Mouse (Mus musculus) heart, embryonic 14.5 days (tissue): Measurements from ENCODE around the gene Cbr3. TPM values are rescaled to one million over a fixed set of nuclear protein-coding genes. Genes with fewer than 3 reads are reported as not detected.
"Not testable (repeated sequence)": the region's sequence is repeated elsewhere in the genome, so short reads cannot be mapped to it uniquely, and the experiment has no call there.

Experiments used
- ATAC-seq: fragments of 200-750 bp; cut with Nextera tagmentation; 2 replicates; pipeline ENCODE4 v1.8.0; 2017; ENCODE audit warnings: low read depth, moderate TSS enrichment; ENCODE audit not compliant: insufficient number of reproducible peaks, insufficient read depth, low FRiP score
- H3K27ac ChIP-seq, 2 experiments: fragments of 200-500 bp in 1 of 2; fragments of 300-500 bp in 1 of 2; sonication (generic) in 1 of 2; replicated peaks in 1 of 2; 2 replicates each; pipeline ENCODE4 v1.5.1; 2012 to 2014; ENCODE audit warnings: low read depth in 2 of 2, low read length in 2 of 2, control low read depth in 1 of 2, mild to moderate bottlenecking in 1 of 2, mixed read lengths in 1 of 2; ENCODE audit not compliant: control insufficient read depth in 1 of 2, insufficient read depth in 1 of 2
- H3K27me3 ChIP-seq: fragments of 300-500 bp; sonication (generic); 2 replicates; pipeline ENCODE4 v1.6.1; 2014; ENCODE audit warnings: mild to moderate bottlenecking, low read length, control low read depth; ENCODE audit not compliant: control insufficient read depth, insufficient read depth
- H3K36me3 ChIP-seq: fragments of 300-500 bp; sonication (generic); 2 replicates; pipeline ENCODE4 v1.6.1; 2014; ENCODE audit warnings: mild to moderate bottlenecking, control low read depth, low read length, mixed read lengths; ENCODE audit not compliant: control insufficient read depth, insufficient read depth
- H3K4me1 ChIP-seq, 2 experiments: fragments of 200-500 bp in 1 of 2; fragments of 300-500 bp in 1 of 2; sonication (generic) in 1 of 2; 2 replicates each; pipeline ENCODE4 v1.6.1; 2012 to 2014; ENCODE audit warnings: low read length in 2 of 2, control low read depth in 1 of 2, mixed read lengths in 1 of 2; ENCODE audit not compliant: control insufficient read depth in 2 of 2, insufficient read depth in 2 of 2
- H3K4me2 ChIP-seq: fragments of 300-500 bp; sonication (generic); 2 replicates; pipeline ENCODE4 v1.6.1; 2014; ENCODE audit warnings: mild to moderate bottlenecking, low read length
- H3K4me3 ChIP-seq, 2 experiments: fragments of 200-500 bp in 1 of 2; fragments of 300-500 bp in 1 of 2; sonication (generic) in 1 of 2; 2 replicates each; pipeline ENCODE4 v1.5.1; 2012 to 2014; ENCODE audit warnings: low read length in 2 of 2, mild to moderate bottlenecking in 2 of 2, control low read depth in 1 of 2, low read depth in 1 of 2, moderate library complexity in 1 of 2; ENCODE audit not compliant: control insufficient read depth in 1 of 2, insufficient read depth in 1 of 2
- H3K9ac ChIP-seq: fragments of 300-500 bp; sonication (generic); 2 replicates; pipeline ENCODE4 v1.6.1; 2014; ENCODE audit warnings: mild to moderate bottlenecking, low read length
- H3K9me3 ChIP-seq: fragments of 300-500 bp; sonication (generic); 2 replicates; pipeline ENCODE4 v1.6.1; 2016; ENCODE audit warnings: low read length, control low read depth; ENCODE audit not compliant: control insufficient read depth
- WGBS: fragments of 180-500 bp; shearing (Covaris S2); extraction: QIAGEN DNeasy Blood & Tissue Kit; methylation state at CpG from one replicate; pipeline ENCODE4 v1.1.7; 2014; 5-methylcytosine and 5-hydroxymethylcytosine counted together
- polyA plus RNA-seq: library from polyadenylated mRNA; unstranded; fragments of >200 nt; fragmentation: Nextera tagmentation; extraction: Ambion mirVana; gene quantifications from 2 replicates; pipeline ENCODE4 v1.2.1, GENCODE M21; 2014

Cbr3 gene
- polyA plus RNA-seq, 1 experiment from 2014 or later, result 0.77 TPM

DNA sequence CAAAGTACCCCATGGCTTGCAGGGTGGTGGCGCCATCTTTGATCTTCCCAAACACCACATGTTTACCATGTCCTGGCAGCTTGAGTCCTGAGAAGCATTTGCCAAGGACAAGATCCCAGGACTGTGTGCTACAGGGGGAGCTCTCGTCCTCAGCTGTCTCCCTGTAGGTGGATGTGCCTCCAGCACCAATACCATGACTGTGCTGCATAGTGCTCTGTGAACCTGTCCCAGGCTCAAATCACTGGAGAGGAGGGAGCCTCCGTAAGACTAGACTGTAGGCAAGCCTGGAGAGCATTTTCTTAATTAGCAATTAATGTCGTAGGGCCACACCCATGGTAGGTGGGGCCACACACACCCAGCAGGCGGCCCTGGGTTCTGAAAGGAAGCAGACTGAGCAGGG, 6.6 kb upstream of the Cbr3 start:
- H3K4me3 ChIP-seq, result no peak overlapping the region
- ATAC-seq, result no peak
- H3K27me3 ChIP-seq, result peaks cover 12% of the 10 kb centered on the region
- H3K4me1 ChIP-seq, result no peaks in the 10 kb centered on the region
- no peaks in the 10 kb centered on the region for H3K36me3 ChIP-seq
- no peak overlapping the region for H3K27ac ChIP-seq
- no peaks in the 10 kb centered on the region for H3K9me3 ChIP-seq
- no peak overlapping the region for H3K9ac ChIP-seq
- H3K4me2 ChIP-seq, result no peak overlapping the region
- 79% methylated on average over 5 of the region's 5 CpGs for WGBS

DNA sequence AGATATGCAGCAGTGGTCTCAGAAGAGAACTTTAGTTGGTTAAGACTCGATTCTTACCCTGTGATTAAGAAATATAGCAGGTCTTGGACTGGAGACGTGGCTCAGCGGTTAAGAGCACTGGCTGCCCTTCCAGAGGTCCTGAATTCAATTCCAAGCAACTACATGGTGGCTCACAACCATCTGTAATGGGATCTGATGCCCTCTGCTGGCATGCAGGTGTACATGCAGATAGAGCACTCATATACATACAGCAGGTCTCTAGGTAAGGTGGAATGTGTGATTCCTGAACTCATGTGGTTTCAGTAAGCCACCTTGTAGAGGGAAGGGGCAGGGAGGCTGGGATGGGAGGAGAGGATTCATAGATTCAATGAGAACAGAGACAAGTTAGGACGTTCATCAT, 4.8 kb upstream of the Cbr3 start:
- Histone ChIP-seq H3K36me3 (no peaks in the 10 kb centered on the region), H3K27me3 (peaks cover 30% of the 10 kb centered on the region)

GRCm38 (mm10) chr16:93679165-93679564, 3.9 kb upstream of the Cbr3 start:
- Histone ChIP-seq H3K36me3 (no peaks in the 10 kb centered on the region), H3K27ac (no peak overlapping the region), H3K4me3 (no peak overlapping the region), H3K9me3 (no peaks in the 10 kb centered on the region), H3K4me2 (no peak overlapping the region), H3K27me3 (peaks cover 39% of the 10 kb centered on the region), H3K4me1 (peaks cover 8 to 9% of the 10 kb centered on the region in 2 experiments; a peak in 2 of 4 replicates), H3K9ac (no peak overlapping the region)
- no peak for ATAC-seq
- 50% methylated on average over 9 of the region's 9 CpGs for WGBS

More for the DNA sequence above, 4.8 kb upstream of the Cbr3 start:
- no peak for ATAC-seq
- Histone ChIP-seq H3K4me3 (no peak overlapping the region), H3K9me3 (no peaks in the 10 kb centered on the region), H3K4me2 (no peak overlapping the region), H3K9ac (no peak overlapping the region), H3K27ac (no peak overlapping the region), H3K4me1 (peaks cover 3 to 5% of the 10 kb centered on the region in 2 experiments; a peak in 1 of 4 replicates)
- whole genome bisulfite sequencing, result 81% methylated on average over 4 of the region's 4 CpGs

- H3K9ac ChIP-seq, result no peak overlapping the region
Measured at GRCm38 (mm10) chr16:93682156-93682688, 793 bp upstream of the Cbr3 start.

DNA sequence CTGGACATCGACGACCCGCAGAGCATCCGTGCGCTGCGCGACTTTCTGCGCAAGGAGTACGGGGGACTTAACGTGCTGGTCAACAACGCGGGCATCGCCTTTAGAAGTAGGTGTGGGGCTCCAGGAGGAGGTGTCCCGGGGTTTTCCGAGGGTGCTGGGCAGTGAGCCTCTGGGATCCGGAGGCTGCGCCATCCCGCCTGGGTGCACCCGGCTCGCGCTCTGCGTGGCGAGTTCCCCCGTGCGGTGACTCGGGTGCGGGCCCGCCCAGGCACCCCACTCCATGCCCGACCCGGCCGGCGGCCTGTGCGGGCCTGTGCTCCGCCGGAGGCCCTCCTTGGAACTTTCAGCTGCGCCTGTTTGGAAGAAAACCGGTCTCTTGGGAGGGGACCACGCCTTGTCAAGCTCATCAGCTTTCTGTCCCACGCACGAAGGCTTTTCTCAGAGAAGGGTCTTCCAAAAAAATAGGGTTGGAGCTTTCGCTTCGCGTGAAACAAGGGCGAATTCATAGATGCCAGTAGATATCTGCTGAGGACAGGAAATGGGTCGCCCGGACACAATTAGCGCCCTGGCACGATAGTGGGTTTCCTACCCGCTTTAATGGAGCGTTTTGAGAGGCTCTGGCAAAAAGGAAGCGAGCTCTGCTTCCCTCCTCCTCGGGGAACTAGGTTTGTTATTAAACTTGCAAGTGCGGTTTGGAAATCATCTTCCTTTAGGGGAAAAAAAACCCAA, 657 bp downstream of the Cbr3 start:
- Histone ChIP-seq H3K4me3 (peak overlapping the region; percentile 51 to 55), H3K9ac (peak overlapping the region; percentile 63), H3K4me2 (peak overlapping the region; percentile 89), H3K27ac (no peak overlapping the region), H3K9me3 (no peaks in the 10 kb centered on the region), H3K4me1 (peaks cover 8 to 9% of the 10 kb centered on the region in 2 experiments; a peak in 2 of 4 replicates), H3K36me3 (no peaks in the 10 kb centered on the region), H3K27me3 (peaks cover 55% of the 10 kb centered on the region)
- under 1% methylated on average over 50 of the region's 53 CpGs for WGBS
- no peak for ATAC-seq

More at GRCm38 (mm10) chr16:93682156-93682688, 793 bp upstream of the Cbr3 start:
- peak overlapping the region in 1 of 2 experiments; percentile 51; a peak in 2 of 4 replicates for H3K4me3 ChIP-seq
- H3K27me3 ChIP-seq, result peaks cover 55% of the 10 kb centered on the region
- H3K27ac ChIP-seq, result no peak overlapping the region
- H3K4me1 ChIP-seq, result peaks cover 8 to 9% of the 10 kb centered on the region in 2 experiments; a peak in 2 of 4 replicates
- WGBS, result 19% methylated on average over 13 of the region's 13 CpGs
- H3K36me3 ChIP-seq, result no peaks in the 10 kb centered on the region
- no peaks in the 10 kb centered on the region for H3K9me3 ChIP-seq
- ATAC-seq, result no peak
- peak overlapping the region; percentile 89 for H3K4me2 ChIP-seq

DNA sequence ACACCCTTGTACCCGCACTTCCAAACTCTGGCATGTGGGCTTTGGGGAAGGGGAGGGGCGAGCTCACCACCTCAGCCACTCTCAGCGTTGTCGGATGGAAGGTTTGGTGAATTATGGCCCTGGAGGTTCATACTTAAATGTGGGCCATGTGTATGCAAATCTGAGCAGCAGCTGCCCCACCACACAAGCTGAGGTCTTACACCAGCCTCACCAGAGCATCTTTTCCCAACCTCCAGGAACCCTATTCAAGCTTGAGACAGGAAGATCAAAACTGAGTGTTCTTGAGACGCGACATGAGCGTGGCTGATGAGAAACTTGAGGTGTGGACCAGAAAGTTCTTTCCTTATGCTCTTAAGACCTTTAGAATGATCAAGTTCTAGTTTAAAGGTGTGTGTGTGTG, 1.4 kb downstream of the Cbr3 start:
- Histone ChIP-seq H3K9ac (no peak overlapping the region), H3K36me3 (no peaks in the 10 kb centered on the region), H3K27ac (no peak overlapping the region), H3K4me2 (peak overlapping the region; percentile 89), H3K4me3 (peak overlapping the region in 1 of 2 experiments; percentile 51; a peak in 2 of 4 replicates), H3K27me3 (peaks cover 52% of the 10 kb centered on the region), H3K9me3 (no peaks in the 10 kb centered on the region), H3K4me1 (peaks cover 8 to 9% of the 10 kb centered on the region in 2 experiments; a peak in 2 of 4 replicates)
- ATAC-seq, result no peak
- WGBS, result 32% methylated on average over 7 of the region's 7 CpGs

DNA sequence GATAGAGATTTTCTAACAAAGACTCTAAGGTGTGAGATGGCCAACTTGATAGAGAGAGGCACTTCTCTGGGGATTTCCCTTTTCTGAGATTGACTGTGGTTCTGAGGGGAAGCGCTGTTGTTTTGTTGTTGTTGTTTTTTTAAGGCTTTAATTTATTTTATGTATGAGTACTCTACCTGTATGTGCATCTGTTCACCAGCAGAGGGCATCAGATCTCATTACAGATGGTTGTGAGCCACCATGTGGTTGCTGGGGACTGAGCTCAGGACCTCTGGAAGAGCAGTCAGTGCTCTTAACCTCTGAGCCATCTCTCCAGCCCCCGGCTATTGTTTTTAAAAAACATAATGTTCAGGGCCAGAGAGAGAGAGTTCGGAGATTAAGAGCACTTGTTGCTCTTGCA, 2.8 kb downstream of the Cbr3 start:
- H3K36me3 ChIP-seq, ATAC-seq, H3K9me3 ChIP-seq, H3K27ac ChIP-seq, H3K4me2 ChIP-seq, H3K4me1 ChIP-seq, H3K9ac ChIP-seq, H3K4me3 ChIP-seq: not testable (repeated sequence)
- H3K27me3 ChIP-seq, result peaks cover 49% of the 10 kb centered on the region
- WGBS, result 89% methylated on average over 3 of the region's 3 CpGs
